In genomic region chr2:77450017-77450416, GRCm38 (mm10) we compare ENCODE assay signal across 8 mouse cellular contexts.
DNase-seq lines count a peak whose midpoint lies in the region; ATAC-seq and TF ChIP-seq lines count a peak whose summit lies in the region.
"Not testable (repeated sequence)": the region's sequence is repeated elsewhere in the genome, so short reads cannot be mapped to it uniquely, and the experiment has no call there.

No protein-coding gene starts in this region.

- not testable (repeated sequence) for H3K4me3 ChIP-seq in hindbrain, embryonic 10.5 days; hindbrain, embryonic 15.5 days; lung, embryonic 14.5 days (ENCODE audit: low read depth, low read length); lung, embryonic 16.5 days (ENCODE audit: low read length); midbrain, embryonic 11.5 days (ENCODE audit: low read depth, low read length); midbrain, embryonic 13.5 days (replicated peaks); olfactory bulb, adult 2 months (ENCODE audit: insufficient read depth, low read depth, low read length)

- H3K27ac ChIP-seq in hindbrain, embryonic 10.5 days, result peak overlapping the region; percentile 53; the same call in 1 of the 2 replicates
- H3K27ac ChIP-seq in hindbrain, embryonic 15.5 days (replicated peaks); lung, embryonic 14.5 days (ENCODE audit: low read depth); lung, embryonic 16.5 days (ENCODE audit: low read length); midbrain, embryonic 11.5 days (ENCODE audit: low read depth, low read length); midbrain, embryonic 13.5 days: not testable (repeated sequence)
- peak overlapping the region; percentile 34; the same call in 1 of the 2 replicates for H3K27ac ChIP-seq in olfactory bulb, adult 2 months (ENCODE audit: insufficient read depth, low read depth, low read length)

- TF ChIP-seq CTCF in lung, embryonic 14.5 days (IDR thresholded peaks at IDR 0.05; ENCODE audit: low read depth); olfactory bulb, adult 2 months (IDR thresholded peaks at IDR 0.05; ENCODE audit: insufficient read depth, low read depth, low read length): not testable (repeated sequence)

- not testable (repeated sequence) for H3K9ac ChIP-seq in hindbrain, embryonic 15.5 days; lung, embryonic 14.5 days; lung, embryonic 16.5 days (ENCODE audit: low read length); midbrain, embryonic 11.5 days (ENCODE audit: low read length); midbrain, embryonic 13.5 days (replicated peaks)

- TF ChIP-seq POLR2A in olfactory bulb, adult 2 months (IDR thresholded peaks at IDR 0.05; ENCODE audit: insufficient read depth, low read depth, low read length), result not testable (repeated sequence)

- DNase-seq in embryo, embryonic 10 days (ENCODE audit: low spot score), result peak; percentile 14
- peak; percentile 20 for DNase-seq in hindbrain, embryonic 10.5 days (ENCODE audit: low spot score)
- DNase-seq in lung, embryonic 14.5 days, result peak; percentile 18
- peak; percentile 78 for DNase-seq in midbrain, embryonic 11.5 days (ENCODE audit: low spot score, missing footprints)

- peaks cover 22% of the 10 kb centered on the region for H3K4me1 ChIP-seq in hindbrain, embryonic 10.5 days (replicated peaks)
- peaks cover 16% of the 10 kb centered on the region for H3K4me1 ChIP-seq in hindbrain, embryonic 15.5 days (replicated peaks)
- not testable (repeated sequence) for H3K4me1 ChIP-seq in lung, embryonic 14.5 days (ENCODE audit: insufficient read depth); lung, embryonic 16.5 days (replicated peaks; ENCODE audit: control insufficient read depth, insufficient read depth, low read length); midbrain, embryonic 11.5 days (ENCODE audit: control insufficient read depth, insufficient read depth, low read length)
- peaks cover 23% of the 10 kb centered on the region for H3K4me1 ChIP-seq in midbrain, embryonic 13.5 days (replicated peaks)
- H3K4me1 ChIP-seq in olfactory bulb, adult 2 months (ENCODE audit: control insufficient read depth, insufficient read depth, low read length), result peaks cover 20% of the 10 kb centered on the region

- not testable (repeated sequence) for H3K4me2 ChIP-seq in hindbrain, embryonic 15.5 days; lung, embryonic 14.5 days; lung, embryonic 16.5 days (ENCODE audit: low read depth, low read length); midbrain, embryonic 11.5 days; midbrain, embryonic 13.5 days (replicated peaks)

- 0 out of 2 replicates have a peak, but pooled peaks have one; percentile 14 for ATAC-seq in hindbrain, embryonic 15.5 days (ENCODE audit: low FRiP score, low read depth)
- ATAC-seq in lung, embryonic 14.5 days (ENCODE audit: insufficient read depth), result peak; percentile 67; the same call in 1 of the 2 replicates
- peak; percentile 26; the same call in 1 of the 2 replicates for ATAC-seq in lung, embryonic 16.5 days (ENCODE audit: low read depth)
- peak; percentile 41 for ATAC-seq in midbrain, embryonic 11.5 days (ENCODE audit: low FRiP score)
- ATAC-seq in midbrain, embryonic 13.5 days, result 0 out of 2 replicates have a peak, but pooled peaks have one; percentile 38

- H3K27me3 ChIP-seq in hindbrain, embryonic 10.5 days (ENCODE audit: insufficient read depth, poor library complexity, severe bottlenecking); hindbrain, embryonic 15.5 days; lung, embryonic 14.5 days (ENCODE audit: insufficient read depth, low read length); lung, embryonic 16.5 days (ENCODE audit: control insufficient read depth, insufficient read depth, low read depth, low read length); midbrain, embryonic 11.5 days (ENCODE audit: control insufficient read depth, insufficient read depth, low read length); midbrain, embryonic 13.5 days: not testable (repeated sequence)

- H3K9me3 ChIP-seq in hindbrain, embryonic 10.5 days; hindbrain, embryonic 15.5 days; lung, embryonic 14.5 days (ENCODE audit: low read depth, low read length); lung, embryonic 16.5 days (ENCODE audit: control insufficient read depth, low read length); midbrain, embryonic 11.5 days (ENCODE audit: control insufficient read depth, low read length); midbrain, embryonic 13.5 days: not testable (repeated sequence)

- WGBS in hindbrain, embryonic 10.5 days, result 46% methylated on average over 5 of the region's 5 CpGs
- WGBS in hindbrain, embryonic 15.5 days, result 37% methylated on average over 5 of the region's 5 CpGs
- WGBS in lung, embryonic 14.5 days, result 29% methylated on average over 5 of the region's 5 CpGs
- WGBS in lung, embryonic 16.5 days, result 30% methylated on average over 5 of the region's 5 CpGs
- WGBS in midbrain, embryonic 11.5 days, result 53% methylated on average over 5 of the region's 5 CpGs
- WGBS in midbrain, embryonic 13.5 days, result 37% methylated on average over 5 of the region's 5 CpGs
- WGBS in olfactory bulb, adult 2 months, result 63% methylated on average over 5 of the region's 5 CpGs

- H3K36me3 ChIP-seq in hindbrain, embryonic 10.5 days; hindbrain, embryonic 15.5 days; lung, embryonic 14.5 days (ENCODE audit: insufficient read depth); lung, embryonic 16.5 days (ENCODE audit: control insufficient read depth, insufficient read depth, low read length); midbrain, embryonic 11.5 days (ENCODE audit: control insufficient read depth, insufficient read depth, low read length); midbrain, embryonic 13.5 days: not testable (repeated sequence)

Comparison
In these comparisons a context has a peak if more than half of its experiments do, and no peak if none do; other contexts are left out.
1. DNase-seq: peak in every context shown above with its lines; median percentile 78 in midbrain, embryonic 11.5 days; 20 in hindbrain, embryonic 10.5 days; 18 in lung, embryonic 14.5 days; 14 in embryo, embryonic 10 days.
2. ATAC-seq: peak in every context shown above with its lines; median percentile 67 in lung, embryonic 14.5 days; 41 in midbrain, embryonic 11.5 days; 38 in midbrain, embryonic 13.5 days; 26 in lung, embryonic 16.5 days; 14 in hindbrain, embryonic 15.5 days.